Mouse (Mus musculus) neural tube, embryonic 14.5 days (tissue): ENCODE measurements at regions not wholly inside any gene's neighbourhood (a gene's known extent, or its start where the extent isn't known, plus 50 kb on each side); places are given as distances from the start of the nearest gene placed in this dataset.

Source experiments
- ATAC-seq: fragments of 200-750 bp; cut with Nextera tagmentation; 2 replicates; pipeline ENCODE4 v1.8.0; 2017; ENCODE audit warnings: low read depth, mild to moderate bottlenecking, moderate TSS enrichment, moderate library complexity
- H3K27ac ChIP-seq: fragments of 300-500 bp; sonication (generic); 2 replicates; pipeline ENCODE4 v1.5.1; 2014; ENCODE audit warnings: low read depth, mild to moderate bottlenecking, control low read depth, low read length, moderate library complexity, mixed read lengths
- H3K27me3 ChIP-seq: fragments of 300-500 bp; sonication (generic); 2 replicates; pipeline ENCODE4 v1.6.1; 2014; ENCODE audit warnings: low read length; ENCODE audit not compliant: control insufficient read depth, insufficient read depth
- H3K36me3 ChIP-seq: fragments of 300-500 bp; sonication (generic); 2 replicates; pipeline ENCODE4 v1.6.1; 2014; ENCODE audit warnings: low read length, mixed read lengths; ENCODE audit not compliant: control insufficient read depth, insufficient read depth
- H3K4me1 ChIP-seq: fragments of 300-500 bp; sonication (generic); 2 replicates; pipeline ENCODE4 v1.6.1; 2014; ENCODE audit warnings: low read length; ENCODE audit not compliant: control insufficient read depth, insufficient read depth
- H3K4me2 ChIP-seq: fragments of 300-500 bp; sonication (generic); 2 replicates; pipeline ENCODE4 v1.6.1; 2014; ENCODE audit warnings: mild to moderate bottlenecking, low read depth, low read length, control low read depth
- H3K4me3 ChIP-seq: fragments of 300-500 bp; sonication (generic); 2 replicates; pipeline ENCODE4 v1.5.1; 2014; ENCODE audit warnings: low read depth, low read length, control low read depth, mixed read lengths
- H3K9ac ChIP-seq: fragments of 300-500 bp; sonication (generic); replicated peaks from 2 replicates; pipeline ENCODE4 v1.6.1; 2014; ENCODE audit warnings: low read depth, mild to moderate bottlenecking, control low read depth, low read length, mixed read lengths
- H3K9me3 ChIP-seq: fragments of 300-500 bp; sonication (generic); 2 replicates; pipeline ENCODE4 v1.6.1; 2016; ENCODE audit warnings: low read length; ENCODE audit not compliant: control insufficient read depth
- WGBS: fragments of 180-500 bp; shearing (Covaris S2); extraction: QIAGEN DNeasy Blood & Tissue Kit; methylation state at CpG from one replicate; pipeline ENCODE4 v1.1.7; 2014; 5-methylcytosine and 5-hydroxymethylcytosine counted together

GRCm38 (mm10) chr7:73306728-73307127 lies 68.6 kb upstream of the Rgma start:
- no peaks in the 10 kb centered on the region for H3K36me3 ChIP-seq
- H3K27ac ChIP-seq: no peak overlapping the region
- H3K4me2 ChIP-seq: no peak overlapping the region
- H3K4me3 ChIP-seq: no peak overlapping the region
- H3K4me1 ChIP-seq: peaks cover 10% of the 10 kb centered on the region; the same call in 1 of the 2 replicates
- H3K9me3 ChIP-seq: no peaks in the 10 kb centered on the region
- no peak for ATAC-seq
- WGBS: 36% methylated on average over 5 of the region's 5 CpGs
- H3K27me3 ChIP-seq: no peaks in the 10 kb centered on the region
- H3K9ac ChIP-seq: no peak overlapping the region

DNA sequence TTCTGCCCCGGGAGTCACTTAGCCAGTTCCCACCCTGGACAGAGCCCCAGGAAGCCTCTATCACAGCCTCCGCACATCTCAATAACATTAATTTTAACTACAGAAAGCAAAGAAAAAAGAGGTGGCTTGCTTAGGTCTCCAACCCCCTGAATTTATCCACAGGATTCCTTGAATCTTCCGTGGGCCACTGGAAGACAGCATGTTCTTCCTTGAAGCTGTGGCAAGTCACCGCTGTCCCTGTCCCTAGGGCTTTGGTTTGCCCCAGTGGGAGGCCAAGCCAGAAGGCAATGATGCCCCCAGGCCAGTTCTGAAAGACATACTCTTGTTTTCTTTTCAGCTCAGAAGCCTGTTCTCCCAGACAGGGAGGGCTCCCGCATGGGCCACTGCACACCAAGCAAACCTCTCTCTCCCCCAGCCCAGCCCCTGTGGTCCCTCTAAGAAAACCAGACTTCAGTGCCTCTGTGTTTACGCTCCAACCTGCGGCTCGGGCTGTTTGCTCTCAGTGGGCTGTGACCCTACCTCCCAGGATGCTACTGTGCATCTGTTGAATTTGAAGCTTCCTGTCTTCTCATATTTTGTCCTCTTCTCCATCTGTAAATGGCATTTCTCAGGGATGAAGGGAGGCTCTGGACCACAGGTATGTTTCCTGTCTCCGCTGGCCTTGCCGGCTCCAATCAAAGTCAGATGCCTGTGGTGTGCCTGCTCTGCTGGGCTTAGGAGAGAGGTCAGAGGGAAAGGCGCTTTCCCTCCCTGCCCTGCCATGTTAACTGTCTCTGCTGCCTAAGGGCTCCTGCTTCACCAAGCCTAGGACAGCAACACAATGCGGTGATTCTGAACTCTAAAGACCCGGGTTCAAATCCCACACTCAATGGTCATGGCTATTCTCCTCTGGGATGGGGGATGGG lies 67.5 kb upstream of the Rgma start:
- H3K27me3 ChIP-seq: no peaks in the 10 kb centered on the region
- peaks cover 10% of the 10 kb centered on the region; the same call in 1 of the 2 replicates for H3K4me1 ChIP-seq
- no peak overlapping the region for H3K4me3 ChIP-seq
- ATAC-seq: no peak
- no peak overlapping the region for H3K9ac ChIP-seq
- H3K9me3 ChIP-seq: no peaks in the 10 kb centered on the region
- no peak overlapping the region for H3K4me2 ChIP-seq
- no peak overlapping the region for H3K27ac ChIP-seq
- no peaks in the 10 kb centered on the region for H3K36me3 ChIP-seq
- 44% methylated on average over 13 of the region's 13 CpGs for WGBS

GRCm38 (mm10) chr7:73308981-73309380 lies 66.3 kb upstream of the Rgma start:
- WGBS: 73% methylated on average over 7 of the region's 7 CpGs
- no peak for ATAC-seq
- H3K4me3 ChIP-seq: no peak overlapping the region

DNA sequence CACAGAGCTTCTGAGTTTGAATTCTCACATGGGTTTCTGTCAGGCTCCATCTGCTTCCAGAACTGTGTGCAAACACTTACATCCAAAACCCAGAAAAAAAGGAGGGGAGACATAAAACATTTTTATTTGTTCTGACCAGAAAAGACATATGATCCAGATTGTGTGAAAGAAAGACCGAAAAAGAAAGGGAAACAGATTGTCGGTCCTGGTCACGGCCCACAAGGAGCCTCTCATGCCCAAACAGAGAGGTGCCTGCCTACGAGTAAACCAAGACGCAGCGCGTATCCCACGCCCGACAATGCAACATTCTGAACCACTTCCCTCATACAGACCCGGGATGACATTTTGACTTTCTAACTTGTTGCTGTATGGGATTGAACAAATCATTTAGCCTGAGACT lies 65.3 kb upstream of the Rgma start:
- H3K4me1 ChIP-seq: peaks cover 3% of the 10 kb centered on the region; the same call in 1 of the 2 replicates
- H3K4me2 ChIP-seq: no peak overlapping the region
- WGBS: 96% methylated on average over 10 of the region's 10 CpGs
- no peaks in the 10 kb centered on the region for H3K27me3 ChIP-seq
- H3K9ac ChIP-seq: no peak overlapping the region
- no peak overlapping the region for H3K27ac ChIP-seq
- no peaks in the 10 kb centered on the region for H3K9me3 ChIP-seq
- ATAC-seq: no peak
- H3K4me3 ChIP-seq: no peak overlapping the region
- H3K36me3 ChIP-seq: no peaks in the 10 kb centered on the region

More at GRCm38 (mm10) chr7:73308981-73309380, 66.3 kb upstream of the Rgma start:
- no peak overlapping the region for H3K27ac ChIP-seq
- H3K9me3 ChIP-seq: no peaks in the 10 kb centered on the region
- H3K27me3 ChIP-seq: no peaks in the 10 kb centered on the region
- H3K4me2 ChIP-seq: no peak overlapping the region
- H3K36me3 ChIP-seq: no peaks in the 10 kb centered on the region
- no peak overlapping the region for H3K9ac ChIP-seq
- peaks cover 10% of the 10 kb centered on the region; the same call in 1 of the 2 replicates for H3K4me1 ChIP-seq

DNA sequence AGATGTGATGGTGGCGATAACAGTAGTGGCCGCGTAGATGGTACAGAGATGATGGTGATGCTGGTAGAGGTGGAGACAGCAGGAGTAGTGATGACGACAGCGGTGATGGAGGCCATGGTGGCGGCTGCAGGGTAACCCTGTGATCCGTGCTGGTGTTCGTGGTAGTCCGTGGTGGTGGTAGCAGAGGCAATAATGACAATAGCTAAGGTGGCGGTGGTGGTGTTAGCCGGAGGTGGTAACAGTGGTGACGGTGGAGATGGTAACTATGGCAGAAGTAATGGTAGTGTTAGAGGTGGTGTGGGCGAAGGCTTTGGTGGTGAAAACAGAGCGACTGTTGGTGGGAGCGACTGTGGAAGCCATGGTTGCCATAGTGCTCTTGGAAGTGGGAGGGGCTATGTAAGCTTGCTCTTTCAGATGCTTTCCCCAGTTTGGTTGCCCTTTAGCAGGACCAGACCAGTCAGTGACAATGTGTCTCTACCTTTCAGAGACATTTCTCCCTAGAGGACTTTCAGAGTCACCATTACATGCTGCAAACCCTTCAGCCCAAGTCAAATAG lies 64.7 kb upstream of the Rgma start:
- Histone ChIP-seq H3K4me2 (no peak overlapping the region), H3K27ac (no peak overlapping the region), H3K4me1 (no peaks in the 10 kb centered on the region), H3K36me3 (no peaks in the 10 kb centered on the region), H3K9ac (no peak overlapping the region), H3K27me3 (no peaks in the 10 kb centered on the region), H3K4me3 (no peak overlapping the region), H3K9me3 (no peaks in the 10 kb centered on the region)
- no peak for ATAC-seq
- 98% methylated on average over 15 of the region's 15 CpGs for WGBS

DNA sequence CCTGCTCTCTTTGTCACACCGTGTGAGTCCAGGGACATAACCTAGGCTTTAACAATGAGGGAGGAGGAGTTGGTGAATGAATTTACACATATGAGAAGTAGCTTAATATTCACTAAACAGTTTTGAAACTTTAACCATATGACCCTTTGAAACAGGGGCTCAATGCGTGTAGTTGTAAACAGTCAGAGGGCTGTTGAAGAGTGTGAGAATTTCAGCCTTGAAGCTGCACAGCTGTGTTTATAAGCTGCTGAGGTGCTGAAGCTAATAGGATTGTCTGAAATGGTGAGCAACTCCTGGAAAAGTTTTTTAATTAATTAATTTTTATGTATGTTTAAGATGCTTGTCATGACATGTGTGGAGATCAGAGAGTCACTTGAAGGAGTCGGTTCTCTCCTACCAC lies 59.8 kb upstream of the Rgma start:
- Histone ChIP-seq H3K9me3 (no peaks in the 10 kb centered on the region), H3K27me3 (no peaks in the 10 kb centered on the region), H3K4me2 (no peak overlapping the region), H3K9ac (no peak overlapping the region), H3K4me3 (no peak overlapping the region), H3K36me3 (no peaks in the 10 kb centered on the region), H3K4me1 (no peaks in the 10 kb centered on the region), H3K27ac (no peak overlapping the region)
- no peak for ATAC-seq
- 89% methylated on average over 3 of the region's 3 CpGs for WGBS

GRCm38 (mm10) chr7:73317574-73317973 lies 57.7 kb upstream of the Rgma start:
- 95% methylated on average over 4 of the region's 4 CpGs for WGBS
- H3K4me2 ChIP-seq: no peak overlapping the region
- no peaks in the 10 kb centered on the region for H3K4me1 ChIP-seq
- no peak overlapping the region for H3K27ac ChIP-seq
- ATAC-seq: no peak
- H3K36me3 ChIP-seq: no peaks in the 10 kb centered on the region
- H3K9me3 ChIP-seq: no peaks in the 10 kb centered on the region
- no peak overlapping the region for H3K9ac ChIP-seq
- no peak overlapping the region for H3K4me3 ChIP-seq
- no peaks in the 10 kb centered on the region for H3K27me3 ChIP-seq

DNA sequence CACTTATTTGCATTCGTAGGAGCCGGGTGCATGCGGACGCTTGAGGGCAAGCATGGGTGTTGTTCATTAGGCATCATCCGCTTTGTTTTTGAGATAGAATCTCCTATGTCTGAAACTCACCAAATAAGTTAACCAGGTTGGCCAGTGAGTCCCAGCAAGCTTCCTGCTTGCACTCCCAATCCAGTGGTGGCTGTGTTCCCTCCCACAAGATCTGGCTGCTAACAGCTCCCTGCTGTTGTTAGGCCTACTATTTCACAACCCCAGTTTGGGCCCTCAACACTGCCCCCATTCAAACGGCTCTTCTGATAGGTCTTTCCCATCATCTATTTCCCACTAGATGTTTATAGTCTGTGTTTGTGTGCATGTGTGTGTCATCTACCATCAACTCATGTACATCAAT lies 56.3 kb upstream of the Rgma start:
- H3K4me2 ChIP-seq: no peak overlapping the region
- no peaks in the 10 kb centered on the region for H3K36me3 ChIP-seq
- H3K9ac ChIP-seq: no peak overlapping the region
- no peaks in the 10 kb centered on the region for H3K9me3 ChIP-seq
- 95% methylated on average over 6 of the region's 6 CpGs for WGBS
- H3K27ac ChIP-seq: no peak overlapping the region
- H3K27me3 ChIP-seq: no peaks in the 10 kb centered on the region
- ATAC-seq: no peak
- no peaks in the 10 kb centered on the region for H3K4me1 ChIP-seq
- H3K4me3 ChIP-seq: no peak overlapping the region

DNA sequence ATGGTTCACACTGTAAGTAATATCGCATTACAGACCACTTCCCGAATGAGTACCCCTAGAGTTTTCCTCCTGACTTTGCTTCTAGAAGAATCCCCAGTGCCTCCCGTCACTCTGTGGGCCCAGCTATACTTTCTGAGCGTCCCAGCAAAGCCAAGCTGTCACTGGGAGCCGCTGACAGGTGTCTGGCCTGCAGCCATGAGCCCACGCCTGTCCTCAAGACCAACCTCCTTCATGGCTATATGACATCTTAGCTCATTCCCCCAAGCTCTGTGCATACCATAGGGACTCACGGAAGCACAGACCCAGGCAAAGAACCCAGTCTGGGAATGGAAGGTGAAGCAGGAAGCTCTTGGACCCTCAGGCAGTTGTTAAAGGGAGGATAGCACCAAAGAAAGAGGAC lies 55.3 kb upstream of the Rgma start:
- WGBS: 81% methylated on average over 7 of the region's 7 CpGs
- no peaks in the 10 kb centered on the region for H3K9me3 ChIP-seq
- no peaks in the 10 kb centered on the region for H3K36me3 ChIP-seq
- H3K27ac ChIP-seq: no peak overlapping the region
- H3K27me3 ChIP-seq: no peaks in the 10 kb centered on the region
- no peaks in the 10 kb centered on the region for H3K4me1 ChIP-seq
- no peak overlapping the region for H3K4me2 ChIP-seq
- no peak for ATAC-seq
- no peak overlapping the region for H3K9ac ChIP-seq
- no peak overlapping the region for H3K4me3 ChIP-seq
